Mouse (Mus musculus): ENCODE measurements around the gene BC025920. TPM values are rescaled to one million over a fixed set of nuclear protein-coding genes. Genes with fewer than 3 reads are reported as not detected.

The BC025920 gene
- total and polyA plus RNA-seq, 2 experiments = 0.55 to 0.56 TPM

GRCm38 (mm10) chr10:81592631-81593030, 13.4 kb upstream of the BC025920 start:
- no peaks in the 10 kb centered on the region for H3K4me1 ChIP-seq (ENCODE audit: control insufficient read depth, insufficient read depth, low read length)
- H3K27me3 ChIP-seq (ENCODE audit: control insufficient read depth, insufficient read depth, low read length) = no peaks in the 10 kb centered on the region
- H3K79me2 ChIP-seq (ENCODE audit: control insufficient read depth, insufficient read depth, low read length) = no peaks in the 10 kb centered on the region
- WGBS = 81% methylated on average over 7 of the region's 7 CpGs
- H3K4me3 ChIP-seq (ENCODE audit: insufficient read depth, low read depth, low read length) = no peak overlapping the region
- TF ChIP-seq CTCF (IDR thresholded peaks at IDR 0.05; ENCODE audit: low read depth, low read length) (no peak), POLR2A (IDR thresholded peaks at IDR 0.05; ENCODE audit: extremely low read depth, insufficient read depth, low read length) (no peak)
- DNase-seq (ENCODE audit: extremely low read depth, low read depth, low spot score) = no peak
- H3K36me3 ChIP-seq (ENCODE audit: control insufficient read depth, insufficient read depth, low read length) = peaks cover 2% of the 10 kb centered on the region; the same call in 1 of the 2 replicates
- no peak overlapping the region for H3K9ac ChIP-seq (ENCODE audit: low read depth, low read length)
- no peak overlapping the region for H3K27ac ChIP-seq (replicated peaks; ENCODE audit: insufficient read depth, low read depth, low read length)

- Histone ChIP-seq H3K9ac (ENCODE audit: low read depth, low read length) (no peak overlapping the region), H3K27me3 (ENCODE audit: control insufficient read depth, insufficient read depth, low read length) (no peaks in the 10 kb centered on the region), H3K4me1 (ENCODE audit: control insufficient read depth, insufficient read depth, low read length) (no peaks in the 10 kb centered on the region), H3K36me3 (ENCODE audit: control insufficient read depth, insufficient read depth, low read length) (no peaks in the 10 kb centered on the region), H3K79me2 (ENCODE audit: control insufficient read depth, insufficient read depth, low read length) (no peaks in the 10 kb centered on the region), H3K27ac (replicated peaks; ENCODE audit: insufficient read depth, low read depth, low read length) (no peak overlapping the region), H3K4me3 (ENCODE audit: insufficient read depth, low read depth, low read length) (no peak overlapping the region)
- no peak for TF ChIP-seq CTCF (IDR thresholded peaks at IDR 0.05; ENCODE audit: low read depth, low read length)
- TF ChIP-seq POLR2A (IDR thresholded peaks at IDR 0.05; ENCODE audit: extremely low read depth, insufficient read depth, low read length) = no peak
- WGBS = 80% methylated on average over 4 of the region's 4 CpGs
- no peak for DNase-seq (ENCODE audit: extremely low read depth, low read depth, low spot score)
These were observed 12.8 kb upstream of the BC025920 start for GRCm38 (mm10) chr10:81593223-81593622.

GRCm38 (mm10) chr10:81593935-81594334, 12.1 kb upstream of the BC025920 start:
- Histone ChIP-seq H3K27ac (replicated peaks; ENCODE audit: insufficient read depth, low read depth, low read length) (no peak overlapping the region), H3K79me2 (ENCODE audit: control insufficient read depth, insufficient read depth, low read length) (no peaks in the 10 kb centered on the region), H3K4me1 (ENCODE audit: control insufficient read depth, insufficient read depth, low read length) (no peaks in the 10 kb centered on the region), H3K36me3 (ENCODE audit: control insufficient read depth, insufficient read depth, low read length) (no peaks in the 10 kb centered on the region), H3K27me3 (ENCODE audit: control insufficient read depth, insufficient read depth, low read length) (no peaks in the 10 kb centered on the region), H3K4me3 (ENCODE audit: insufficient read depth, low read depth, low read length) (no peak overlapping the region), H3K9ac (ENCODE audit: low read depth, low read length) (no peak overlapping the region)
- no peak for TF ChIP-seq POLR2A (IDR thresholded peaks at IDR 0.05; ENCODE audit: extremely low read depth, insufficient read depth, low read length)
- TF ChIP-seq CTCF (IDR thresholded peaks at IDR 0.05; ENCODE audit: low read depth, low read length) = no peak
- WGBS = 88% methylated on average over 18 of the region's 18 CpGs
- no peak for DNase-seq (ENCODE audit: extremely low read depth, low read depth, low spot score)

- Histone ChIP-seq H3K27ac (replicated peaks; ENCODE audit: insufficient read depth, low read depth, low read length) (no peak overlapping the region), H3K36me3 (ENCODE audit: control insufficient read depth, insufficient read depth, low read length) (no peaks in the 10 kb centered on the region), H3K27me3 (ENCODE audit: control insufficient read depth, insufficient read depth, low read length) (no peaks in the 10 kb centered on the region), H3K4me1 (ENCODE audit: control insufficient read depth, insufficient read depth, low read length) (no peaks in the 10 kb centered on the region), H3K79me2 (ENCODE audit: control insufficient read depth, insufficient read depth, low read length) (no peaks in the 10 kb centered on the region), H3K4me3 (ENCODE audit: insufficient read depth, low read depth, low read length) (no peak overlapping the region), H3K9ac (ENCODE audit: low read depth, low read length) (no peak overlapping the region)
- 72% methylated on average over 5 of the region's 5 CpGs for WGBS
- no peak for TF ChIP-seq POLR2A (IDR thresholded peaks at IDR 0.05; ENCODE audit: extremely low read depth, insufficient read depth, low read length)
- no peak for TF ChIP-seq CTCF (IDR thresholded peaks at IDR 0.05; ENCODE audit: low read depth, low read length)
- no peak for DNase-seq (ENCODE audit: extremely low read depth, low read depth, low spot score)
These were observed 10.5 kb upstream of the BC025920 start for GRCm38 (mm10) chr10:81595599-81595998.

- no peaks in the 10 kb centered on the region for H3K79me2 ChIP-seq (ENCODE audit: control insufficient read depth, insufficient read depth, low read length)
- 16% methylated on average over 10 of the region's 10 CpGs for WGBS
- no peaks in the 10 kb centered on the region for H3K27me3 ChIP-seq (ENCODE audit: control insufficient read depth, insufficient read depth, low read length)
- no peak overlapping the region for H3K4me3 ChIP-seq (ENCODE audit: insufficient read depth, low read depth, low read length)
- DNase-seq (ENCODE audit: extremely low read depth, low read depth, low spot score) = no peak
- H3K36me3 ChIP-seq (ENCODE audit: control insufficient read depth, insufficient read depth, low read length) = no peaks in the 10 kb centered on the region
- H3K9ac ChIP-seq (ENCODE audit: low read depth, low read length) = no peak overlapping the region
- TF ChIP-seq POLR2A (IDR thresholded peaks at IDR 0.05; ENCODE audit: extremely low read depth, insufficient read depth, low read length) (no peak), CTCF (IDR thresholded peaks at IDR 0.05; ENCODE audit: low read depth, low read length) (no peak)
- H3K4me1 ChIP-seq (ENCODE audit: control insufficient read depth, insufficient read depth, low read length) = peaks cover 2% of the 10 kb centered on the region; the same call in 1 of the 2 replicates
- no peak overlapping the region for H3K27ac ChIP-seq (replicated peaks; ENCODE audit: insufficient read depth, low read depth, low read length)
These were observed 9.5 kb upstream of the BC025920 start for GRCm38 (mm10) chr10:81596611-81597010.

GRCm38 (mm10) chr10:81597137-81597950, 8.7 kb upstream of the BC025920 start:
- DNase-seq (ENCODE audit: extremely low read depth, low read depth, low spot score) = no peak
- TF ChIP-seq POLR2A (IDR thresholded peaks at IDR 0.05; ENCODE audit: extremely low read depth, insufficient read depth, low read length) (no peak), CTCF (IDR thresholded peaks at IDR 0.05; ENCODE audit: low read depth, low read length) (no peak)
- WGBS = 17% methylated on average over 12 of the region's 12 CpGs
- Histone ChIP-seq H3K27ac (replicated peaks; ENCODE audit: insufficient read depth, low read depth, low read length) (no peak overlapping the region), H3K9ac (ENCODE audit: low read depth, low read length) (peak overlapping the region; percentile 48), H3K27me3 (ENCODE audit: control insufficient read depth, insufficient read depth, low read length) (no peaks in the 10 kb centered on the region), H3K79me2 (ENCODE audit: control insufficient read depth, insufficient read depth, low read length) (no peaks in the 10 kb centered on the region), H3K4me3 (ENCODE audit: insufficient read depth, low read depth, low read length) (peak overlapping the region; percentile 36; the same call in 1 of the 2 replicates), H3K36me3 (ENCODE audit: control insufficient read depth, insufficient read depth, low read length) (no peaks in the 10 kb centered on the region), H3K4me1 (ENCODE audit: control insufficient read depth, insufficient read depth, low read length) (peaks cover 4% of the 10 kb centered on the region; the same call in 1 of the 2 replicates)

Data from liver, adult 2 months (tissue).